Mouse (Mus musculus) megakaryocyte progenitor cell, adult 5-6 weeks (primary cell): ENCODE measurements at regions not wholly inside any gene's neighbourhood (a gene's known extent, or its start where the extent isn't known, plus 50 kb on each side); places are given as distances from the start of the nearest gene placed in this dataset.

Source experiments
- ATAC-seq: replicated peaks from 2 replicates; pipeline ENCODE4 v1.8.0; 2016; ENCODE audit warnings: mild to moderate bottlenecking, moderate TSS enrichment, inconsistent platforms; ENCODE audit not compliant: poor library complexity

GRCm38 (mm10) chr14:105783428-105783827 is 113.2 kb downstream of the Spry2 start:
- ATAC-seq: no peak

GRCm38 (mm10) chr14:105779760-105780159 is 116.9 kb downstream of the Spry2 start:
- ATAC-seq: no peak

- ATAC-seq: peak; percentile 100
Measured at GRCm38 (mm10) chr14:105779349-105779748, 117.3 kb downstream of the Spry2 start.

- ATAC-seq: no peak
Measured at GRCm38 (mm10) chr14:105773674-105774073, 122.9 kb downstream of the Spry2 start.

GRCm38 (mm10) chr14:105767100-105767499 is 129.5 kb downstream of the Spry2 start:
- no peak for ATAC-seq

GRCm38 (mm10) chr14:105752509-105753375 is 143.9 kb downstream of the Spry2 start:
- no peak for ATAC-seq

GRCm38 (mm10) chr14:105751762-105752161 is 144.9 kb downstream of the Spry2 start:
- peak; percentile 85 for ATAC-seq

- no peak for ATAC-seq
Measured at GRCm38 (mm10) chr14:105744578-105744977, 152.0 kb downstream of the Spry2 start.

GRCm38 (mm10) chr14:105744125-105744524 is 152.5 kb downstream of the Spry2 start:
- no peak for ATAC-seq

- no peak for ATAC-seq
Measured at GRCm38 (mm10) chr14:105740889-105741288, 155.7 kb downstream of the Spry2 start.

GRCm38 (mm10) chr14:105738568-105738967 is 158.1 kb downstream of the Spry2 start:
- no peak for ATAC-seq

GRCm38 (mm10) chr14:105736352-105736751 is 160.3 kb downstream of the Spry2 start:
- 0 out of 2 replicates have a peak, but pooled peaks have one; percentile 15 for ATAC-seq

GRCm38 (mm10) chr14:105734291-105734690 is 162.3 kb downstream of the Spry2 start:
- no peak for ATAC-seq

GRCm38 (mm10) chr14:105733013-105733728 is 163.4 kb downstream of the Spry2 start:
- peak; percentile 46 for ATAC-seq

- peak; percentile 60 for ATAC-seq
Measured at GRCm38 (mm10) chr14:105732221-105733012, 164.2 kb downstream of the Spry2 start.

- ATAC-seq: peak; percentile 73
Measured at GRCm38 (mm10) chr14:105730786-105731185, 165.8 kb downstream of the Spry2 start.

- no peak for ATAC-seq
Measured at GRCm38 (mm10) chr14:105728841-105729240, 167.8 kb downstream of the Spry2 start.

- ATAC-seq: peak; percentile 35
Measured at GRCm38 (mm10) chr14:105725741-105726140, 170.9 kb downstream of the Spry2 start.

- no peak for ATAC-seq
Measured at GRCm38 (mm10) chr14:105722923-105723322, 173.7 kb downstream of the Spry2 start.

GRCm38 (mm10) chr14:105721576-105721975 is 175.0 kb downstream of the Spry2 start:
- no peak for ATAC-seq
